Comparison of ENCODE assay signal across 28 mouse cellular contexts in the genomic region with DNA sequence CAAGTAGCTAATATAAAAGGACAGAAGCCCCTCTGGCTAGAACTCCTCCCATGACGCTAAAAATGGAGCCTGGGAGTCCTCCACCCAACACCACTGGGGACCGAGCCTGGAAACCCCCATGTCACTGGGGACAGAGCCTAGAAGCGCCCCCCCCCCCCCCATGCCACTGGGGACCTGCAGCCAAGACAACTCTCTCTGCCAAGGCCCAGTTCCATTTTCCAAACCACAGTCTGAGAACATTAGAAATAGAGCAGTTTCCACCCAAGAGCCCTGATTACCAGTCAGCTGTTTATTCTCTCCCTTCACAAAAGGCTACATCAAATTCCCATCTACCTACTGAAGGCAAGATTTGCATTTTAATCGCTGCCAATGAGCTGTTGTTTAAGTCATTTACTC.
"Had no signal": no experiment of that assay in that cellular context is flagged by ENCODE, and none has a peak within 500 bp of the region (broad histone marks: within the 10 kb centered on the region; RNA-seq: fewer than 3 reads in every experiment).

No protein-coding gene starts in this region.

- ATAC-seq: hindbrain, embryonic 16.5 days; inflammation-experienced regulatory T-cells, adult 6 months; intestine, embryonic 15.5 days; intestine, postnatal 0 days had no signal

- H3K27ac ChIP-seq: gastrocnemius, adult 2 months; heart, embryonic 15.5 days; hindbrain, embryonic 10.5 days; hindbrain, embryonic 12.5 days; intestine, embryonic 15.5 days; layer of hippocampus, adult 2 months; limb, embryonic 10.5 days; limb, embryonic 12.5 days; liver, embryonic 13.5 days; liver, embryonic 15.5 days had no signal

- DNase-seq: gastrocnemius, adult 2 months; gastrocnemius, postnatal 10 days; gastrocnemius, postnatal 25 days; heart, adult 18-20 months; heart, postnatal 14 days; heart, postnatal 4 days; kidney, adult 18-20 months; kidney, adult 8-10 months; kidney, postnatal 10 days; kidney, postnatal 25 days; kidney, postnatal 4 days; layer of hippocampus, adult 9-11 months; layer of hippocampus, postnatal 36 days; liver; liver, embryonic 13.5 days had no signal

- H3K4me3 ChIP-seq: gastrocnemius, adult 2 months; heart, embryonic 15.5 days; hindbrain, embryonic 10.5 days; hindbrain, embryonic 12.5 days; intestine, embryonic 15.5 days; layer of hippocampus, adult 2 months; limb, embryonic 10.5 days; limb, embryonic 12.5 days; liver, embryonic 13.5 days; liver, embryonic 15.5 days had no signal

- H3K36me3 ChIP-seq: heart, embryonic 15.5 days; hindbrain, embryonic 10.5 days; hindbrain, embryonic 12.5 days; intestine, embryonic 15.5 days; limb, embryonic 12.5 days; liver, embryonic 13.5 days; liver, embryonic 15.5 days had no signal

- H3K27me3 ChIP-seq: heart, embryonic 15.5 days; hindbrain, embryonic 12.5 days; intestine, embryonic 15.5 days; limb, embryonic 12.5 days; liver, embryonic 13.5 days; liver, embryonic 15.5 days had no signal

- H3K4me2 ChIP-seq: heart, embryonic 11.5 days; heart, embryonic 15.5 days; hindbrain, embryonic 12.5 days; intestine, embryonic 15.5 days; limb, embryonic 12.5 days; liver, embryonic 11.5 days; liver, embryonic 13.5 days; liver, embryonic 15.5 days had no signal

- H3K9ac ChIP-seq: heart, embryonic 15.5 days; hindbrain, embryonic 12.5 days; intestine, embryonic 15.5 days; limb, embryonic 12.5 days; liver, embryonic 13.5 days; liver, embryonic 15.5 days had no signal

- H3K9me3 ChIP-seq: heart, embryonic 15.5 days; hindbrain, embryonic 10.5 days; hindbrain, embryonic 12.5 days; intestine, embryonic 15.5 days; limb, embryonic 10.5 days; limb, embryonic 12.5 days; liver, embryonic 13.5 days; liver, embryonic 15.5 days had no signal
